Mouse (Mus musculus) MEL (cell line): ENCODE results near the gene Carnmt1. TPM values are rescaled to one million over a fixed set of nuclear protein-coding genes. Genes with fewer than 3 reads are reported as not detected.

Experiments
- DNase-seq: peaks from one replicate; pipeline ENCODE4 v3.0.0; 2011; ENCODE audit warnings: low read depth, low spot score
- H3K27ac ChIP-seq: 2 replicates; pipeline ENCODE4 v1.5.1; 2012; ENCODE audit warnings: low read depth, mild to moderate bottlenecking, control low read depth, low read length, moderate library complexity; ENCODE audit not compliant: control insufficient read depth
- H3K27me3 ChIP-seq, 2 experiments: fragments of 150-350 bp in 1 of 2; sonication (generic) in 1 of 2; 2 replicates each; pipeline ENCODE4 v1.6.1; 2012; ENCODE audit warnings: low read length in 2 of 2, mild to moderate bottlenecking in 2 of 2, improper control_type of control experiment in 1 of 2, moderate library complexity in 1 of 2; ENCODE audit not compliant: insufficient read depth in 2 of 2, control insufficient read depth in 1 of 2
- H3K36me3 ChIP-seq, 2 experiments: 2 replicates each; pipeline ENCODE4 v1.6.1; 2012 to 2014; ENCODE audit warnings: low read length in 2 of 2, improper control_type of control experiment in 1 of 2, inconsistent platforms in 1 of 2, mild to moderate bottlenecking in 1 of 2; ENCODE audit not compliant: insufficient read depth in 2 of 2, control insufficient read depth in 1 of 2
- H3K4me1 ChIP-seq, 2 experiments: fragments of 150-350 bp in 1 of 2; sonication (generic) in 1 of 2; 2 replicates each; pipeline ENCODE4 v1.6.1; 2012; ENCODE audit warnings: low read length in 2 of 2, improper control_type of control experiment in 1 of 2, mild to moderate bottlenecking in 1 of 2; ENCODE audit not compliant: insufficient read depth in 2 of 2, control insufficient read depth in 1 of 2
- H3K4me3 ChIP-seq, 2 experiments: fragments of 150-350 bp in 1 of 2; sonication (generic) in 1 of 2; 2 replicates each; pipeline ENCODE4 v1.5.1; 2012; ENCODE audit warnings: low read depth in 2 of 2, low read length in 2 of 2, mild to moderate bottlenecking in 2 of 2, moderate library complexity in 2 of 2, control low read depth in 1 of 2, improper control_type of control experiment in 1 of 2; ENCODE audit not compliant: control insufficient read depth in 1 of 2, insufficient read depth in 1 of 2
- H3K79me2 ChIP-seq: 2 replicates; pipeline ENCODE4 v1.6.1; 2012; ENCODE audit warnings: mild to moderate bottlenecking, low read length, moderate library complexity; ENCODE audit not compliant: control insufficient read depth, poor library complexity, insufficient read depth
- H3K9ac ChIP-seq: 2 replicates; pipeline ENCODE4 v1.6.1; 2012; ENCODE audit warnings: low read depth, mild to moderate bottlenecking, control low read depth, low read length, moderate library complexity; ENCODE audit not compliant: control insufficient read depth, poor library complexity, severe bottlenecking
- H3K9me3 ChIP-seq: fragments of 150-350 bp; sonication (generic); replicated peaks from 2 replicates; pipeline ENCODE4 v1.6.1; 2012; ENCODE audit warnings: mild to moderate bottlenecking, low read length, improper control_type of control experiment, moderate library complexity; ENCODE audit not compliant: insufficient read depth
- BHLHE40 ChIP-seq: IDR thresholded peaks from 2 replicates; pipeline ENCODE4 v1.6.1; 2012; ENCODE audit warnings: low read depth, mild to moderate bottlenecking, inconsistent platforms, low read length, improper control_type of control experiment, borderline replicate concordance
- CTCF ChIP-seq, 3 experiments: IDR thresholded peaks in 2 of 3; conservative IDR thresholded peaks in 1 of 3; 2 replicates each; pipeline ENCODE4 v1.5.1; 2011 to 2012; ENCODE audit warnings: low read length in 3 of 3, low read depth in 2 of 3, mild to moderate bottlenecking in 2 of 3, improper control_type of control experiment in 1 of 3, inconsistent platforms in 1 of 3, mixed read lengths in 1 of 3, moderate library complexity in 1 of 3; ENCODE audit not compliant: control insufficient read depth in 1 of 3, insufficient read depth in 1 of 3, poor library complexity in 1 of 3, severe bottlenecking in 1 of 3
- EP300 ChIP-seq, 2 experiments: IDR thresholded peaks; 2 replicates each; pipeline ENCODE4 v1.6.1; 2011; ENCODE audit warnings: improper control_type of control experiment in 2 of 2, low read length in 2 of 2, low read depth in 1 of 2, mild to moderate bottlenecking in 1 of 2
- KAT2A ChIP-seq: conservative IDR thresholded peaks from 2 replicates; pipeline ENCODE4 v1.6.1; 2012; ENCODE audit warnings: low read depth, low read length, improper control_type of control experiment, inconsistent platforms
- MEF2A ChIP-seq: IDR thresholded peaks from 2 replicates; pipeline ENCODE4 v1.6.1; 2014; ENCODE audit warnings: low read depth, mild to moderate bottlenecking, inconsistent platforms, low read length, improper control_type of control experiment; ENCODE audit not compliant: poor library complexity, insufficient replicate concordance, severe bottlenecking; ENCODE audit errors: extremely low read depth
- POLR2A ChIP-seq, 2 experiments: IDR thresholded peaks; 2 replicates each; pipeline ENCODE4 v1.6.1; 2011 to 2012; ENCODE audit warnings: low read length in 2 of 2, mild to moderate bottlenecking in 2 of 2, control low read depth in 1 of 2, improper control_type of control experiment in 1 of 2, low read depth in 1 of 2, moderate library complexity in 1 of 2; ENCODE audit not compliant: control insufficient read depth in 1 of 2, insufficient read depth in 1 of 2, poor library complexity in 1 of 2
- POLR2AphosphoS2 ChIP-seq: IDR thresholded peaks from 2 replicates; pipeline ENCODE4 v1.6.1; 2011; ENCODE audit warnings: low read length, improper control_type of control experiment
- RAD21 ChIP-seq: IDR thresholded peaks from 2 replicates; pipeline ENCODE4 v1.6.1; 2011; ENCODE audit warnings: mild to moderate bottlenecking, low read depth, low read length, improper control_type of control experiment
- SIN3A ChIP-seq: IDR thresholded peaks from 2 replicates; pipeline ENCODE4 v1.6.1; 2012; ENCODE audit warnings: low read length, improper control_type of control experiment, inconsistent platforms
- USF1 ChIP-seq: IDR thresholded peaks from 2 replicates; pipeline ENCODE4 v1.6.1; 2014; ENCODE audit warnings: low read depth, mild to moderate bottlenecking, inconsistent platforms, low read length, improper control_type of control experiment, moderate library complexity
- ZMIZ1 ChIP-seq: IDR thresholded peaks from 2 replicates; pipeline ENCODE4 v1.6.1; 2012; ENCODE audit warnings: low read depth, mild to moderate bottlenecking, inconsistent platforms, low read length, improper control_type of control experiment, moderate library complexity
- ZNF384 ChIP-seq: IDR thresholded peaks from 2 replicates; pipeline ENCODE4 v1.6.1; 2012; ENCODE audit warnings: low read depth, mild to moderate bottlenecking, inconsistent platforms, low read length, improper control_type of control experiment
- polyA plus RNA-seq, 2 experiments: library from polyadenylated mRNA; stranded (reverse) in 1 of 2; unstranded in 1 of 2; fragments of >175 nt in 1 of 2; fragments of >200 nt in 1 of 2; gene quantifications; 2 replicates each; pipeline versions ENCODE4 v1.2.1 to v1.2.4; 2012; ENCODE audit warnings: low replicate concordance in 2 of 2, low read depth in 1 of 2; ENCODE audit not compliant: insufficient read length in 2 of 2, insufficient read depth in 1 of 2, missing spikeins in 1 of 2
- total RNA-seq: library from RNA; depleted of rRNA; stranded (reverse); fragments of 300-350 nt; gene quantifications from 2 replicates; pipeline ENCODE4 v1.2.3, GENCODE M21; 2012

Gene Carnmt1
- total and polyA plus RNA-seq, 3 experiments = 15.4 to 23.3 TPM; not detected in 1

DNA sequence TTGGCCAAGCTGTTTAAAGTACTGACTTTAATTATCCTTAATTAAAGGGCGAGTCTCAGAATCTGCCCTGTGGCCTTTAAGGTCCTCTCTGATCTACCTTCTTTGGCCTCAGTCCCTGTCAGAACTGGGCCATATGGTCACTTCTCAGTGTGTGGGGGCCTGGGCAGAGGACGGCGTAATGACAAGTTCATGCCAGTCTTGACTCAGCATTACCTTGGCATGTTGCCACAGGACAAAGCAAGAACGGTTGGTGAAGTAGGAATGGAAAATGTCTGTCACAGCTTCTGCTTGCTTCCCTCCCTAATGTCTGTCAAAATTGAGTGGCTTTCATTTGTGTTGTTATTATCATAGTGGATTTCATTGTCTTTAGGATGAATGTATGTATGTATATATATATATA lies 18.0 kb upstream of the Carnmt1 start:
- DNase-seq = peak; percentile 70
- Histone ChIP-seq H3K9ac (peak overlapping the region; percentile 2; the same call in 1 of the 2 replicates), H3K9me3 (no peaks in the 10 kb centered on the region), H3K79me2 (no peaks in the 10 kb centered on the region), H3K36me3 (peaks cover 0 to 52% of the 10 kb centered on the region in 2 experiments; a peak in 2 of 4 replicates), H3K27ac (peak overlapping the region; percentile 32), H3K4me3 (no peak overlapping the region), H3K27me3 (no peaks in the 10 kb centered on the region), H3K4me1 (peaks cover 39 to 46% of the 10 kb centered on the region in 2 experiments)
- peak; percentile 13 to 33; a peak in 1 of 4 replicates for TF ChIP-seq EP300 (IDR thresholded peaks at IDR 0.05; ENCODE audit: low read depth in 1 of 2, low read length in 2 of 2)
- TF ChIP-seq SIN3A = peak; percentile 38; the same call in 1 of the 2 replicates
- no peak for TF ChIP-seq POLR2AphosphoS2

DNA sequence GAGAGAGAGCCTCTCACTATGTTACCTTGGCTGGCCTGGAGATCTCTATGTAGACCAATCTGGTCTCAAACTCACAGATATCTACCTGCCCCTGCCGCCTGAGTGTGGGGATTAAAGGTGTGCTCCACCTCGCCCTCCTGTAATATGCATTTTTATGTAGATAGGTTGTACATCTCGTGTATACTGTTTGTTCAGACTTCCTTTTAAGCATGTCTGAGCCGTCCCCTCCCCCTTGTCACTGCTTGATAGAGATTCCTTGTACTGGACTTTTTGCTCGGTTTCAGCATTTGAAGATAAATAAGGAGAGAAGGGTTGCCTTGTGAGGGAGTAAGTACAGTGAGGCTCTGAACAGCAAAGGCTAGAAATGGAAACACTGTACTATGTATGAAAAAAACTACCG lies 17.5 kb upstream of the Carnmt1 start:
- Histone ChIP-seq H3K27me3 (no peaks in the 10 kb centered on the region), H3K79me2 (no peaks in the 10 kb centered on the region), H3K4me1 (peaks cover 38 to 43% of the 10 kb centered on the region in 2 experiments), H3K4me3 (no peak overlapping the region), H3K9ac (no peak overlapping the region), H3K36me3 (peaks cover 0 to 49% of the 10 kb centered on the region in 2 experiments; a peak in 2 of 4 replicates), H3K9me3 (no peaks in the 10 kb centered on the region), H3K27ac (0 out of 2 replicates have a peak overlapping the region, but pooled peaks have one; percentile 16)
- no peak for DNase-seq
- TF ChIP-seq EP300 (IDR thresholded peaks at IDR 0.05; ENCODE audit: low read depth in 1 of 2, low read length in 2 of 2) (peak; percentile 8 to 47; a peak in 2 of 4 replicates), CTCF (IDR thresholded peaks at IDR 0.05 in 2 of 3, conservative IDR thresholded peaks at IDR 0.05 in 1 of 3; ENCODE audit: control insufficient read depth in 1 of 3, insufficient read depth in 1 of 3, low read depth in 2 of 3, low read length in 3 of 3, poor library complexity in 1 of 3, severe bottlenecking in 1 of 3) (no peak)

DNA sequence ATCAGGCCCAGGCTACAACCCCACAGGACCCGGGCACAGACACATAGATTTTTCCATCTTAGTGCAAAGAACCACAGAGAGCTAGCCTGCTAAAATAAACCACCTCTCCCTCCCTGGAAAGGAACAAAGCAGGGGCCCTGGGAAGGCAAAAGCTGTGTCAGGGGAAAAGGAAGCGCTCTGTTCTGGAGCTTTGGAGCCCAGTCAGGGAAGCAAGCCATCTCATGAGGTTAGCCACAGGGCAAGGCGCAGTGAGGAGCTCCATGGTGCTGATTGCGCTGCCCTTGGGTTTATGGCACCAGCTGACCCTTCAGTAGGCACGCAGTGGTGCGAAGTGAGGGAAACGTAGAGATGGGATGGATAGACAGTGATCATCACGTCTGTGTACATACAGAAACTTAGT lies 16.2 kb upstream of the Carnmt1 start:
- no peak overlapping the region for H3K9ac ChIP-seq

DNA sequence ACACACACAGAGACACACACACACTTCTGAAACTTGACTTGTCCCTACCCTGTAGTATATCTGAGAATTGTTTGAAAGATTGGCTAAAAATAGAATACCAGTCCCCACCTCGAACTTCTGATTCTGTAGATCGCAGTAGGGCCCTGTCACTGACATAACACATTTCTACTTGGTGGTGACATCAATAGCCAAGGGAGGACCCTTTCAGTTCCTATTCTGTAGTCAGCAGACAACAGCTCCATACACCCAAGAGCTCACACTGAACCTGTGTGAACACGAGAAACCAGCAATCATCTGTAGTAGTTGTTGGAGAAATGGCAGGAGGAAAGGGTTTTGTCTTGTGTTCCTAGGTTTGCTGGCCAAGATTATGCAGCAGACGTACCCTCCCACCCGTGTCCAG lies 15.6 kb upstream of the Carnmt1 start:
- TF ChIP-seq EP300 (IDR thresholded peaks at IDR 0.05; ENCODE audit: low read depth in 1 of 2, low read length in 2 of 2) (no peak), USF1 (no peak), MEF2A (peak; percentile 68; the same call in 1 of the 2 replicates), RAD21 (no peak)
- Histone ChIP-seq H3K27me3 (no peaks in the 10 kb centered on the region), H3K4me3 (no peak overlapping the region), H3K9me3 (no peaks in the 10 kb centered on the region), H3K4me1 (peaks cover 21 to 29% of the 10 kb centered on the region in 2 experiments), H3K36me3 (peaks cover 0 to 31% of the 10 kb centered on the region in 2 experiments; a peak in 2 of 4 replicates), H3K79me2 (no peaks in the 10 kb centered on the region), H3K27ac (no peak overlapping the region), H3K9ac (no peak overlapping the region)
- DNase-seq = no peak

More for the DNA sequence above, 16.2 kb upstream of the Carnmt1 start:
- Histone ChIP-seq H3K27ac (no peak overlapping the region), H3K27me3 (no peaks in the 10 kb centered on the region), H3K36me3 (peaks cover 0 to 38% of the 10 kb centered on the region in 2 experiments; a peak in 2 of 4 replicates), H3K4me1 (peaks cover 25 to 34% of the 10 kb centered on the region in 2 experiments), H3K4me3 (no peak overlapping the region), H3K9me3 (no peaks in the 10 kb centered on the region), H3K79me2 (no peaks in the 10 kb centered on the region)
- no peak for TF ChIP-seq ZNF384
- no peak for TF ChIP-seq ZMIZ1
- TF ChIP-seq MEF2A = no peak
- no peak for TF ChIP-seq KAT2A
- no peak for TF ChIP-seq POLR2A (IDR thresholded peaks at IDR 0.05; ENCODE audit: control insufficient read depth in 1 of 2, insufficient read depth in 1 of 2, low read depth in 1 of 2, low read length in 2 of 2, poor library complexity in 1 of 2)
- no peak for TF ChIP-seq BHLHE40
- DNase-seq = no peak
